Mouse (Mus musculus): ENCODE data around the gene Ankrd55.

GRCm38 (mm10) chr13:112351943-112352342 is 63.7 kb downstream of the Ankrd55 start:
- TF ChIP-seq CTCF (IDR thresholded peaks at IDR 0.05; ENCODE audit: control insufficient read depth, insufficient read depth, insufficient replicate concordance, low read depth, low read length) (no peak), POLR2A (IDR thresholded peaks at IDR 0.05; ENCODE audit: control insufficient read depth, low read depth, low read length) (no peak)

Measured in testis, adult 2 months (tissue).